Mouse (Mus musculus): ENCODE results near the gene Ctsk.

Gene Ctsk

GRCm38 (mm10) chr3:95499024-95499423 is at the start of gene Ctsk:
TSS of gene Ctsk (plus strand) at chr3:95499256.
- in situ Hi-C loops (cut with MboI, MseI), result no loop called here

GRCm38 (mm10) chr3:95450408-95450807 is 48.6 kb upstream of the Ctsk start:
- in situ Hi-C loops (cut with MboI, MseI), result no loop called here

GRCm38 (mm10) chr3:95450915-95451314 is 48.1 kb upstream of the Ctsk start:
- in situ Hi-C loops (cut with MboI, MseI), result no loop called here

- in situ Hi-C loops (cut with MboI, MseI), result loop anchor here (5.0 kb wide), 1 partner anchor 114 kb away; no protein-coding TSS in a partner anchor
These were observed 42.7 kb upstream of the Ctsk start for GRCm38 (mm10) chr3:95456367-95456766.

- in situ Hi-C loops (cut with MboI, MseI), result loop anchor here (5.0 kb wide), 1 partner anchor 115 kb away; no protein-coding TSS in a partner anchor
These were observed 41.3 kb upstream of the Ctsk start for GRCm38 (mm10) chr3:95457758-95458157.

- in situ Hi-C loops (cut with MboI, MseI), result loop anchor here (5.0 kb wide), 1 partner anchor 117 kb away; no protein-coding TSS in a partner anchor
These were observed 39.7 kb upstream of the Ctsk start for GRCm38 (mm10) chr3:95459381-95459780.

- in situ Hi-C loops (cut with MboI, MseI), result no loop called here
These were observed 35.2 kb upstream of the Ctsk start for GRCm38 (mm10) chr3:95463852-95464251.

- in situ Hi-C loops (cut with MboI, MseI), result no loop called here
These were observed 20.1 kb upstream of the Ctsk start for GRCm38 (mm10) chr3:95478966-95479365.

GRCm38 (mm10) chr3:95486421-95486820 is 12.6 kb upstream of the Ctsk start:
- in situ Hi-C loops (cut with MboI, MseI), result no loop called here

GRCm38 (mm10) chr3:95488679-95489078 is 10.4 kb upstream of the Ctsk start:
- in situ Hi-C loops (cut with MboI, MseI), result no loop called here

- in situ Hi-C loops (cut with MboI, MseI), result no loop called here
These were observed 8.8 kb upstream of the Ctsk start for GRCm38 (mm10) chr3:95490238-95490637.

- in situ Hi-C loops (cut with MboI, MseI), result no loop called here
These were observed 4.7 kb upstream of the Ctsk start for GRCm38 (mm10) chr3:95494342-95494741.

- in situ Hi-C loops (cut with MboI, MseI), result no loop called here
These were observed 827 bp upstream of the Ctsk start for GRCm38 (mm10) chr3:95498229-95498628.

- in situ Hi-C loops (cut with MboI, MseI), result no loop called here
These were observed 562 bp downstream of the Ctsk start for GRCm38 (mm10) chr3:95499496-95500140.

GRCm38 (mm10) chr3:95502312-95502711 is 3.3 kb downstream of the Ctsk start:
- in situ Hi-C loops (cut with MboI, MseI), result no loop called here

GRCm38 (mm10) chr3:95509348-95509747 is 10.3 kb downstream of the Ctsk start:
- in situ Hi-C loops (cut with MboI, MseI), result no loop called here

- in situ Hi-C loops (cut with MboI, MseI), result no loop called here
These were observed 12.6 kb downstream of the Ctsk start for GRCm38 (mm10) chr3:95511611-95512180.

- in situ Hi-C loops (cut with MboI, MseI), result no loop called here
These were observed 17.6 kb downstream of the Ctsk start for GRCm38 (mm10) chr3:95516614-95517041.

GRCm38 (mm10) chr3:95517493-95517898 is 18.4 kb downstream of the Ctsk start:
- in situ Hi-C loops (cut with MboI, MseI), result no loop called here

- in situ Hi-C loops (cut with MboI, MseI), result no loop called here
These were observed 19.8 kb downstream of the Ctsk start for GRCm38 (mm10) chr3:95518891-95519290.

GRCm38 (mm10) chr3:95519315-95519714 is 20.3 kb downstream of the Ctsk start:
- in situ Hi-C loops (cut with MboI, MseI), result no loop called here

- in situ Hi-C loops (cut with MboI, MseI), result no loop called here
These were observed 21.0 kb downstream of the Ctsk start for GRCm38 (mm10) chr3:95520100-95520499.

GRCm38 (mm10) chr3:95521168-95521567 is 22.1 kb downstream of the Ctsk start:
- in situ Hi-C loops (cut with MboI, MseI), result no loop called here
